Mouse (Mus musculus): ENCODE results near the gene Syngr3.
"Not testable (repeated sequence)": the region's sequence is repeated elsewhere in the genome, so short reads cannot be mapped to it uniquely, and the experiment has no call there.

GRCm38 (mm10) chr17:24721383-24721955, 31.7 kb upstream of the Syngr3 start:
- not testable (repeated sequence) for TF ChIP-seq CTCF (IDR thresholded peaks at IDR 0.05; ENCODE audit: control insufficient read depth, insufficient read depth, insufficient replicate concordance, low read depth, low read length); POLR2A (IDR thresholded peaks at IDR 0.05; ENCODE audit: control insufficient read depth, low read depth, low read length)

Measured in testis, adult 2 months (tissue).